Mouse (Mus musculus) embryonic fibroblast, embryonic 13.5 days (primary cell): ENCODE results near the gene Prune2.

Source experiments
- CTCF ChIP-seq: IDR thresholded peaks from 2 replicates; pipeline ENCODE4 v1.5.1; 2011; ENCODE audit warnings: mild to moderate bottlenecking, control low read depth, low read length, moderate library complexity, borderline replicate concordance; ENCODE audit not compliant: insufficient read depth
- POLR2A ChIP-seq: IDR thresholded peaks from 2 replicates; pipeline ENCODE4 v1.6.1; 2011; ENCODE audit warnings: low read depth, mild to moderate bottlenecking, control low read depth, low read length, moderate library complexity

- TF ChIP-seq POLR2A (no peak), CTCF (no peak)
These were observed 696 bp upstream of the Prune2 start for GRCm38 (mm10) chr19:16955231-16955612.
